Mouse (Mus musculus): ENCODE data around the gene 1700123K08Rik. TPM values are rescaled to one million over a fixed set of nuclear protein-coding genes. Genes with fewer than 3 reads are reported as not detected.
"Not testable (repeated sequence)": the region's sequence is repeated elsewhere in the genome, so short reads cannot be mapped to it uniquely, and the experiment has no call there.

1700123K08Rik gene
- not detected in 2 replicates for polyA plus RNA-seq (2014; fragmentation: Nextera tagmentation; extraction: Ambion mirVana)

DNA sequence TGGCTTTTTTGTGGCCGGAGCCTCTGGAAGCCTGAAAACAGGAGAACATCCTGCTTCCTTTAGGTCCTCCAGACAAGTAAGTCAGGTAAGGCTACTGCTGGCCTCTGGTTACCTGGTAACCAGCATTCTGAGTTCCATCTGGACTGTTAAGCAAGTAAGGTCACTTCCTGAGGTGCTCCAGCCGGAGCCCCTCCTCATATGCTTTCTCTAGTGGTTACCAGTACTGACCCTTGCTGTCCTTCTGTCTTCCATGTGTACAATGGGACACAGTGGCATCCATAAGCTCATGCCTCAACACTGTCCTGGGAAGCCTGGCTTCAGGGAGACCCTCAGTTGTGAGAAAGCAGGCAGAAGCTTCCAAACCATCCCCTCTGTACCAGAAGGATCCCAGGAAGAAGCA lies at the start of gene 1700123K08Rik:
Gene 1700123K08Rik (minus strand): TSS at position 101 of the 400 bp plus-strand sequence.
- WGBS: 78% methylated on average over 2 of the region's 2 CpGs
- not testable (repeated sequence) for H3K4me2 ChIP-seq (replicated peaks; ENCODE audit: low read depth, low read length); H3K27ac ChIP-seq (ENCODE audit: low read length); H3K36me3 ChIP-seq (ENCODE audit: control insufficient read depth, insufficient read depth, low read length); H3K4me3 ChIP-seq (ENCODE audit: low read depth, low read length); H3K9me3 ChIP-seq (ENCODE audit: control insufficient read depth, low read depth, low read length); ATAC-seq (ENCODE audit: insufficient number of reproducible peaks, insufficient read depth, low FRiP score, low read depth); H3K9ac ChIP-seq (replicated peaks; ENCODE audit: low read depth, low read length); H3K27me3 ChIP-seq (ENCODE audit: control insufficient read depth, insufficient read depth, low read length); H3K4me1 ChIP-seq (ENCODE audit: control insufficient read depth, insufficient read depth, low read length)

GRCm38 (mm10) chr5:138587396-138587795 lies 22.9 kb upstream of the 1700123K08Rik start:
- no peak for ATAC-seq (ENCODE audit: insufficient number of reproducible peaks, insufficient read depth, low FRiP score, low read depth)
- H3K4me1 ChIP-seq (ENCODE audit: control insufficient read depth, insufficient read depth, low read length): no peaks in the 10 kb centered on the region
- no peaks in the 10 kb centered on the region for H3K36me3 ChIP-seq (ENCODE audit: control insufficient read depth, insufficient read depth, low read length)
- no peaks in the 10 kb centered on the region for H3K27me3 ChIP-seq (ENCODE audit: control insufficient read depth, insufficient read depth, low read length)
- no peak overlapping the region for H3K4me3 ChIP-seq (ENCODE audit: low read depth, low read length)
- H3K9ac ChIP-seq (replicated peaks; ENCODE audit: low read depth, low read length): no peak overlapping the region
- H3K4me2 ChIP-seq (replicated peaks; ENCODE audit: low read depth, low read length): no peak overlapping the region
- no peak overlapping the region for H3K27ac ChIP-seq (ENCODE audit: low read length)
- 91% methylated on average over 6 of the region's 6 CpGs for WGBS
- H3K9me3 ChIP-seq (ENCODE audit: control insufficient read depth, low read depth, low read length): peaks cover 7% of the 10 kb centered on the region; the same call in 1 of the 2 replicates

- WGBS: 53% methylated on average over 4 of the region's 4 CpGs
- H3K4me1 ChIP-seq (ENCODE audit: control insufficient read depth, insufficient read depth, low read length): no peaks in the 10 kb centered on the region
- H3K36me3 ChIP-seq (ENCODE audit: control insufficient read depth, insufficient read depth, low read length): no peaks in the 10 kb centered on the region
- no peak overlapping the region for H3K9ac ChIP-seq (replicated peaks; ENCODE audit: low read depth, low read length)
- H3K4me3 ChIP-seq (ENCODE audit: low read depth, low read length): no peak overlapping the region
- no peak overlapping the region for H3K27ac ChIP-seq (ENCODE audit: low read length)
- no peak overlapping the region for H3K4me2 ChIP-seq (replicated peaks; ENCODE audit: low read depth, low read length)
- H3K27me3 ChIP-seq (ENCODE audit: control insufficient read depth, insufficient read depth, low read length): no peaks in the 10 kb centered on the region
- ATAC-seq (ENCODE audit: insufficient number of reproducible peaks, insufficient read depth, low FRiP score, low read depth): no peak
- no peaks in the 10 kb centered on the region for H3K9me3 ChIP-seq (ENCODE audit: control insufficient read depth, low read depth, low read length)
These were observed 7.1 kb upstream of the 1700123K08Rik start for GRCm38 (mm10) chr5:138571623-138572022.

DNA sequence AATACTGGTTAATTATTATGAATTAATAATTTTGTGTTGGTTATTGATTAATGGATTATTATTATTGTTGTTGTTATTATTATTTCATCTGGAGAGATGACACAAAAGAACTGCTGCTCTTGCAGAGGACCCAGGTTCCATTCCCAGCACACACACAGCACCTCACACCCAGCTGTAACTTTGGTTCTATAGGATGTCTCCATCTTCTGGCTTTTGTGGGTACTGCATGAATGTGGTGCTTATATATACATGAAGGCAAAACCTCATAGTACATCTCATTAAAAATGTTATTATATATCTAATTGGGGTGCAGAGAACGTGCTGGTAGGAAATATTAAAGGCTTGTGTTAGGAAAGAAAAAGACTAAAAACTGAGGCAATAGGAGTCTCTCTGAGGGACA lies 11.8 kb downstream of the 1700123K08Rik start:
- WGBS: 44% methylated on average over 1 of the region's 1 CpGs

DNA sequence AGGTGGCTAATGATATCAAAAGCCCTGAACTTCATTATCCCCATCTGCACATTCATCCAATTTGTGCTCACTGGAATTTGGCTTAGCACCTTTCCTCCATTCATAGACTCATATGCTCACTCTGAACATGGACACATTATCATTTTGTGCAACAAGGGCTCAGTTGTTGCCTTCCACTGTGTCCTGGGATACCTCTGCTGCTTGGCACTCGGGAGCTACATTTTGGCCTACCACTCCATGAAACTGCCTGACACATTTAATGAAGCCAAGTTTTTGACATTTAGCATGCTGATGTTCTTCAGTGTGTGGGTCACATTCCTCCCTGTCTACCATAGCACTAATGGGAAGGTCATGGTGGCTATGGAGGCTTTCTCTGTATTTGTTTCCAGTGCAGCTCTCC lies 32.0 kb downstream of the 1700123K08Rik start:
- no peak for ATAC-seq (ENCODE audit: insufficient number of reproducible peaks, insufficient read depth, low FRiP score, low read depth)
- H3K36me3 ChIP-seq (ENCODE audit: control insufficient read depth, insufficient read depth, low read length): no peaks in the 10 kb centered on the region
- no peak overlapping the region for H3K9ac ChIP-seq (replicated peaks; ENCODE audit: low read depth, low read length)
- H3K9me3 ChIP-seq (ENCODE audit: control insufficient read depth, low read depth, low read length): no peaks in the 10 kb centered on the region
- WGBS: 94% methylated on average over 1 of the region's 1 CpGs
- no peak overlapping the region for H3K27ac ChIP-seq (ENCODE audit: low read length)
- H3K4me1 ChIP-seq (ENCODE audit: control insufficient read depth, insufficient read depth, low read length): no peaks in the 10 kb centered on the region
- no peak overlapping the region for H3K4me3 ChIP-seq (ENCODE audit: low read depth, low read length)
- H3K4me2 ChIP-seq (replicated peaks; ENCODE audit: low read depth, low read length): no peak overlapping the region
- H3K27me3 ChIP-seq (ENCODE audit: control insufficient read depth, insufficient read depth, low read length): no peaks in the 10 kb centered on the region

More for the DNA sequence above, 11.8 kb downstream of the 1700123K08Rik start:
- Histone ChIP-seq H3K27ac (ENCODE audit: low read length) (no peak overlapping the region), H3K9me3 (ENCODE audit: control insufficient read depth, low read depth, low read length) (no peaks in the 10 kb centered on the region), H3K9ac (replicated peaks; ENCODE audit: low read depth, low read length) (no peak overlapping the region), H3K4me2 (replicated peaks; ENCODE audit: low read depth, low read length) (no peak overlapping the region), H3K4me1 (ENCODE audit: control insufficient read depth, insufficient read depth, low read length) (no peaks in the 10 kb centered on the region), H3K27me3 (ENCODE audit: control insufficient read depth, insufficient read depth, low read length) (no peaks in the 10 kb centered on the region), H3K36me3 (ENCODE audit: control insufficient read depth, insufficient read depth, low read length) (no peaks in the 10 kb centered on the region), H3K4me3 (ENCODE audit: low read depth, low read length) (no peak overlapping the region)
- ATAC-seq (ENCODE audit: insufficient number of reproducible peaks, insufficient read depth, low FRiP score, low read depth): no peak

Small RNAs within 50 kb of the gene (microRNA-seq; reads per million reads assigned to microRNA genes)
- gene Gm24082: not detected

Other genes with a start within 250 kb of the 1700123K08Rik start
- gene Pvrig, start 222.8 kb downstream of the 1700123K08Rik start, polyA plus RNA-seq (2014; fragmentation: Nextera tagmentation; extraction: Ambion mirVana): 0.24 and 0.85 TPM in 2 replicates
- gene Zfp157, start 123.2 kb downstream of the 1700123K08Rik start, polyA plus RNA-seq (2014; fragmentation: Nextera tagmentation; extraction: Ambion mirVana): 46.0 TPM in 2 replicates
- gene Zfp68, start 55.0 kb upstream of the 1700123K08Rik start, polyA plus RNA-seq (2014; fragmentation: Nextera tagmentation; extraction: Ambion mirVana): 82.4 and 87.8 TPM in 2 replicates
- 13.1 and 14.7 TPM in 2 replicates for gene A430033K04Rik, start 58.1 kb upstream of the 1700123K08Rik start, polyA plus RNA-seq (2014; fragmentation: Nextera tagmentation; extraction: Ambion mirVana)
- gene Fam20c, start 189.8 kb upstream of the 1700123K08Rik start, polyA plus RNA-seq (2014; fragmentation: Nextera tagmentation; extraction: Ambion mirVana): 8.9 and 10.6 TPM in 2 replicates

All from stomach, embryonic 14.5 days (tissue).